Mouse (Mus musculus) liver, adult 2 months (tissue): ENCODE data around the gene Ddx5. TPM values are rescaled to one million over a fixed set of nuclear protein-coding genes. Genes with fewer than 3 reads are reported as not detected.

Experiments
- DNase-seq: peaks from one replicate; pipeline ENCODE4 v3.0.0-alpha.2; 2011; ENCODE audit warnings: low read depth, low spot score; ENCODE audit errors: extremely low read depth
- H3K27ac ChIP-seq: fragments of 200-500 bp; replicated peaks from 2 replicates; pipeline ENCODE4 v1.5.1; 2012; ENCODE audit warnings: low read depth, mild to moderate bottlenecking, control low read depth, inconsistent platforms, low read length; ENCODE audit not compliant: insufficient read depth
- H3K27me3 ChIP-seq: fragments of 200-500 bp; 2 replicates; pipeline ENCODE4 v1.6.1; 2012; ENCODE audit warnings: mild to moderate bottlenecking, moderate library complexity, low read length, inconsistent platforms; ENCODE audit not compliant: control insufficient read depth, insufficient read depth
- H3K36me3 ChIP-seq: fragments of 200-500 bp; 2 replicates; pipeline ENCODE4 v1.6.1; 2012; ENCODE audit warnings: low read length, inconsistent platforms; ENCODE audit not compliant: control insufficient read depth, insufficient read depth
- H3K4me1 ChIP-seq: fragments of 200-500 bp; 2 replicates; pipeline ENCODE4 v1.6.1; 2011; ENCODE audit warnings: low read length; ENCODE audit not compliant: control insufficient read depth, insufficient read depth
- H3K4me3 ChIP-seq: fragments of 200-500 bp; 2 replicates; pipeline ENCODE4 v1.5.1; 2011; ENCODE audit warnings: low read depth, mild to moderate bottlenecking, control low read depth, low read length, moderate library complexity; ENCODE audit not compliant: insufficient read depth
- H3K79me2 ChIP-seq: fragments of 200-500 bp; 2 replicates; pipeline ENCODE4 v1.6.1; 2012; ENCODE audit warnings: inconsistent platforms, mild to moderate bottlenecking, low read length, moderate library complexity; ENCODE audit not compliant: control insufficient read depth, insufficient read depth
- H3K9ac ChIP-seq: fragments of 200-500 bp; 2 replicates; pipeline ENCODE4 v1.6.1; 2012; ENCODE audit warnings: low read depth, mild to moderate bottlenecking, control low read depth, inconsistent platforms, low read length
- CTCF ChIP-seq: fragments of 200-500 bp; IDR thresholded peaks from 2 replicates; pipeline ENCODE4 v1.5.1; 2011; ENCODE audit warnings: low read depth, low read length, control low read depth
- POLR2A ChIP-seq: fragments of 200-500 bp; IDR thresholded peaks from 2 replicates; pipeline ENCODE4 v1.6.1; 2011; ENCODE audit warnings: low read length, control low read depth; ENCODE audit not compliant: insufficient read depth; ENCODE audit errors: extremely low read depth
- WGBS: fragments of 180-500 bp; shearing (Covaris S2); methylation state at CpG from one replicate; pipeline ENCODE4 v1.1.7; 2018; 5-methylcytosine and 5-hydroxymethylcytosine counted together
- polyA plus RNA-seq: library from polyadenylated mRNA; depleted of rRNA; stranded (reverse); fragments of >200 nt; gene quantifications from 2 replicates; pipeline ENCODE4 v1.2.3, GENCODE M21; 2012
- total RNA-seq: library from RNA; depleted of rRNA; stranded (reverse); fragments of >200 nt; gene quantifications from 2 replicates; pipeline ENCODE4 v1.2.3, GENCODE M21; 2014

The Ddx5 gene
- total and polyA plus RNA-seq, 2 experiments: 218 to 389 TPM

DNA sequence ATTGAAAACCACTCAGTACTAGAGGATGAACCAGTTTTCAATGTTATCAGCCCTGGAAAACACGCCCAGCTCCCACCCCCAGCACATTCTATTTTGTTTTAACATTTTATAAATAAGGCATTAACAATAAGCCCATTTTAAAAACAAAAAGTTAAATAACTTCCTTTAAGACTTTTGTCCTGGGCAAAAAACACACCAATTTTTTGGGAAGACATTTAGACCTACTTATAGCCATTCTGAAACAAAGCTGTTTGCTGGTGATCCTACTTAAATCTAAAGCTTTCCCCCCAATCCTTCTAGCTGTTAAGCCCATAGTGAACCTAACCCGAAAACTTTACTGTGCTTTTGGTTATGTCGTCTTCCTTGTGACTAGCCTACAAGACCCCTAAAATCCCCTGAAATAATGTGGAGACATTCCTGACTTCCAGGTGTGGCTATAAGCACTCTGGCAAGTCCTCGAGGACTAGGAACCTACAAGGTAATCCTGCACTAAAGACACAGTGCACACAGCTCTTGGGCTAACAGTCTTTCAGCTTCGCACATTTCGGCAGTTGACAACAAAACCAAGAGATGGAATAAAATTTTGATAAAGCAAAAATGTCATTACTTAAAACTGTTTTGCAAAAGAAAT, 8.3 kb downstream of the Ddx5 start:
- DNase-seq: no peak
- TF ChIP-seq POLR2A: no peak
- TF ChIP-seq CTCF: no peak
- H3K27me3 ChIP-seq: no peaks in the 10 kb centered on the region
- H3K9ac ChIP-seq: peak overlapping the region; percentile 32; the same call in 1 of the 2 replicates
- H3K79me2 ChIP-seq: no peaks in the 10 kb centered on the region; the same call in 1 of the 2 replicates
- WGBS: 86% methylated on average over 6 of the region's 6 CpGs
- H3K36me3 ChIP-seq: peaks cover 59% of the 10 kb centered on the region
- no peak overlapping the region for H3K27ac ChIP-seq
- peaks cover 13% of the 10 kb centered on the region for H3K4me1 ChIP-seq
- no peak overlapping the region for H3K4me3 ChIP-seq

DNA sequence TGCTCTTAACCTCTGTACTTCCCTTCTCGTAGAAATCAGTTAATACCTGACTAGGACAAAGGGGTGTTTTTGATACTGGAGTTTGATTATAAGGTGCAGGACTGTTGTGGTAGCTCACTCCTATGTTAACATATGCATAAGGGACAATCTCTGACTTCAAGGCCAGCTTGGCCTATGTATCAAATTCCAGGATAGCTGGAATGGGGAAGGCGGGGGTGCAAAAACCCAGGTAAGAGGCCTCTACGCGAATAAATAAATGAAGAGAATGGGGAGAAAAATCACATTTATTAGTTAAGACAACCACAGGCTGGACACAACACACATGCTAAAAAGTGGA, 8.9 kb downstream of the Ddx5 start:
- peak overlapping the region; percentile 61 for H3K27ac ChIP-seq
- no peak overlapping the region for H3K4me3 ChIP-seq
- WGBS: 58% methylated on average over 4 of the region's 4 CpGs
- H3K4me1 ChIP-seq: peaks cover 13% of the 10 kb centered on the region
- H3K79me2 ChIP-seq: no peaks in the 10 kb centered on the region; the same call in 1 of the 2 replicates
- TF ChIP-seq CTCF: no peak
- no peak for TF ChIP-seq POLR2A
- H3K27me3 ChIP-seq: no peaks in the 10 kb centered on the region
- H3K9ac ChIP-seq: no peak overlapping the region
- H3K36me3 ChIP-seq: peaks cover 59% of the 10 kb centered on the region
- DNase-seq: peak; percentile 52

DNA sequence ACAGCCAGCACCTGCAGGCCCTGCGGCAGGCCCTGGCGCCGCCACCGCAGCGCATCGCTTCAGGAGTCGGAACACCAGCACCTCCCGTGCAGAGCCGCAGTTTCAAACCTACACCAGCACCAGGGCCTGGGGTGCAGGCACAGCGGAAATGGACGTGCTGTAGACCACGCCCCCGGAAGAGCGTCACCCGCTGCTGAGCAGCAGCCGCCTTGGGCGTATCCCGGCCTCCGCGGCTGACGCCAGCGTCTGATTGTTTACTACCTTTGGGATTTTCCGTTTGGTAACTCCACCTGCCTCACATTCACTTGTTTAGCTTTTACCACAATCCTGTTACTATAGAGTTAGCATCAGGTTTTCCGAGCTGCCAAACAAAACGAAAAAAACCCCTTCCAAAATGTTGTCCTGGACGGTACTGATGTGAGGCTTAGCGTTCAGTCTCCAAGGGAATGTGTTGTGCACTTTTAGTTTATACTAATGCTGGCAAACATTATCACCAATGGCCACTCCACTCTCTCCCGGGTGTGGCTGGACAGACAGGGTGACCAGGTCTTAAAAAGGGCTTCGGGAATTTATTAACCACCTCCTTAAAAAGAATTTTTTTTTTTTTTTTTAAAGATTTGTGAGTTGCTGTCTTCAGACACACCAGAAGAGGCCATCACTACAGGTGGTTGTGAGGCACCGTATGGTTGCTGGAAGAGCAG, 9.4 kb downstream of the Ddx5 start, which contains the start of gene Polg2:
TSS of gene Polg2 (minus strand) at position 150 of the 701 bp plus-strand sequence.
- peaks cover 60% of the 10 kb centered on the region for H3K36me3 ChIP-seq
- H3K79me2 ChIP-seq: no peaks in the 10 kb centered on the region; the same call in 1 of the 2 replicates
- H3K4me3 ChIP-seq: peak within 1 kb of the TSS; percentile 85
- peak within 1 kb of the TSS; percentile 97 for H3K9ac ChIP-seq
- H3K27me3 ChIP-seq: no peaks in the 10 kb centered on the region
- peak; percentile 89 for DNase-seq
- under 1% methylated on average over 30 of the region's 30 CpGs for WGBS
- peaks cover 13% of the 10 kb centered on the region for H3K4me1 ChIP-seq
- H3K27ac ChIP-seq: peak within 1 kb of the TSS; percentile 94
- TF ChIP-seq CTCF (no peak), POLR2A (peak; percentile 95)

DNA sequence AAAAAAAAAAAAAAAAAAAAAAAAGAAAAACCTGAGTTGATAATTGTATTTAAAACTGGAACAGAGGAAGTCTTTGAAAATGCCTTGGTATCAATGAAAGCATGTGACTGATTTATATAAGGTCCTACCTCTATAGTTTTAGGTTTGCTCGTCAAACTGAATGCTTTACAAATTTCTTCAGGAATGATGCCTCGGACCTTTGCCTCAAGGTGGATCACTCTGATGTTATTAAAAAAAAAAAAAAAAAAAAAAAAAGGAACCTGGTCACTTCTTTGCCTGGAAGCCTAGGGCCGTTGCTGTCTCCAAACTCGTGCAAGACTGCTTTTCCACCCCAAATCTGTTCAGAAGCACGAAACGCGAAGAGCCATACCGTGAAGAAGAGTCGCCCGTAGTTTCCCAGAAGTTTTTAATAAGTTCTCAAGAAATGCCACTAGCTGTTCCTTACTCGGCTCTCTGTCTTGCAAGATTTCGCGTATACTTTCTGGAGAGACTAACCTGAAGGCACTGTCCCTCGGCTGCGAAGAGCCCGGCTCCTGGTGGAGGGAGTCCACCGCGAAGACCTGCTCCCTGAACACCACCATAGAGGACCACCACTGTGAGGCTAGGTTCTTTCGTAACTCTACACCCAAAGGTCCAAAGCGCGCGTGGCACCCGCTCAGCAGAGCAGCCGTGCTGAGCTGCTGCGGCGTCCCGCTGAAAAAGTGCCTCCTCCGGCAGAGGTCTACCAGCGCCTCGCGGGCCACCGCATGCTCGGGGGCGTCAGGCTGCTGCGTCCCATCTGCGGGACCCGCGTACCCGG, 10.2 kb downstream of the Ddx5 start:
- Histone ChIP-seq H3K79me2 (no peaks in the 10 kb centered on the region; the same call in 1 of the 2 replicates), H3K36me3 (peaks cover 60% of the 10 kb centered on the region), H3K27ac (peak overlapping the region; percentile 94), H3K27me3 (no peaks in the 10 kb centered on the region), H3K4me1 (peaks cover 13% of the 10 kb centered on the region), H3K9ac (peak overlapping the region; percentile 97), H3K4me3 (peak overlapping the region; percentile 85)
- no peak for TF ChIP-seq CTCF
- TF ChIP-seq POLR2A: no peak
- no peak for DNase-seq
- under 1% methylated on average over 39 of the region's 39 CpGs for WGBS

DNA sequence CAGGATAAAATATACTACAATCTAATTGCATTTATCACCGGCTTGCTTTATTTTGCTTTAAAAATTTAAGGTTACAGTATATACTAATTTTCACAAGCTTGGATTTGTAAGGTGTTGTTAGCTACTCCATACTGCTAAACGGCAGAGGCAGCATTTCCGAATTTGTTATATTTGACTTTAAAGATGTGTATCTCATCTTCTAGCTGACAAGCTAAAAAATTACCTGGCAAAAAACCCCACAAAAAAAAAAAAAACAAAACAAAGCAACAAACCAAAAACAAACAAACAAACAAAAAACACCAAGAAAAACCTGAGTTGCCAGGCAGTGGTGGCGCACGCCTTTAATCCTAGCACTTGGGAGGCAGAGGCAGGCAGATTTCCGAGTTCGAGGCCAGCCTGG, 10.9 kb downstream of the Ddx5 start:
- Histone ChIP-seq H3K4me3 (peak overlapping the region; percentile 47), H3K36me3 (peaks cover 60% of the 10 kb centered on the region), H3K4me1 (peaks cover 10% of the 10 kb centered on the region), H3K27me3 (no peaks in the 10 kb centered on the region), H3K27ac (0 out of 2 replicates have a peak overlapping the region, but pooled peaks have one; percentile 11), H3K9ac (no peak overlapping the region), H3K79me2 (no peaks in the 10 kb centered on the region; the same call in 1 of the 2 replicates)
- 42% methylated on average over 7 of the region's 7 CpGs for WGBS
- DNase-seq: no peak
- TF ChIP-seq POLR2A (no peak), CTCF (no peak)
